Mouse (Mus musculus) E14TG2a.4 (cell line): Measurements from ENCODE around the gene Tnrc6b.

Experiments used
- H3K27me3 ChIP-seq: 2 replicates; pipeline ENCODE4 v1.6.1; 2014; ENCODE audit warnings: low read length, control low read depth; ENCODE audit not compliant: insufficient read depth
- H3K36me3 ChIP-seq: 2 replicates; pipeline ENCODE4 v1.6.1; 2014; ENCODE audit warnings: low read length, control low read depth; ENCODE audit not compliant: insufficient read depth
- H3K4me1 ChIP-seq: replicated peaks from 2 replicates; pipeline ENCODE4 v1.6.1; 2014; ENCODE audit warnings: low read depth, low read length, control low read depth
- H3K4me3 ChIP-seq: replicated peaks from 2 replicates; pipeline ENCODE4 v1.5.1; 2014; ENCODE audit warnings: mild to moderate bottlenecking, low read length
- H3K9me3 ChIP-seq: 2 replicates; pipeline ENCODE4 v1.6.1; 2014; ENCODE audit warnings: low read length, control low read depth
- CTCF ChIP-seq: conservative IDR thresholded peaks from 2 replicates; pipeline ENCODE4 v1.5.1; 2014; ENCODE audit warnings: low read length
- NANOG ChIP-seq: IDR thresholded peaks from 2 replicates; pipeline ENCODE4 v1.6.1; 2014; ENCODE audit warnings: borderline replicate concordance, low read length, mixed read lengths
- POU5F1 ChIP-seq: IDR thresholded peaks from 2 replicates; pipeline ENCODE4 v1.6.1; 2014; ENCODE audit warnings: low read length, borderline replicate concordance

Gene Tnrc6b

DNA sequence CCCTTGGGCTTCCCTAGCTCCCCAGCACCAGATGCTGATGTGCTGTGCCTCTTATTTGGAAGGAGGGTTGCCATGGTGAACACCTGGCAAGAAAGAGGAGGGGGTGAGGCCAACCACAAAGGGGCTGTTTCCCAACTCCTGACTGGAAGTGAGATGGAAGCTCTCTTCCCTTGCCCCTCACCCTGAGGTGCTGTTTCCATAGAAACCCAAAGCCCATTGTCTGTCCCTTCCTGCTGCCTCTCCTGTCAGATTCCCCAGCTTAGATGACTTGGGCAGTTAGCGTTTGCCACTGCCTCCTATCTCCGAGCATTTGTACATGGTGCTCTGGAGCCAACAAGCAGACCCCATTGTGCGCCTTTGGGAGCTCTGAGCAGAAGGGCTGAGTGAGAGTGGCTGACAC lies 17.6 kb upstream of the Tnrc6b start:
- Histone ChIP-seq H3K4me3 (no peak overlapping the region), H3K4me1 (peaks cover 19% of the 10 kb centered on the region)

DNA sequence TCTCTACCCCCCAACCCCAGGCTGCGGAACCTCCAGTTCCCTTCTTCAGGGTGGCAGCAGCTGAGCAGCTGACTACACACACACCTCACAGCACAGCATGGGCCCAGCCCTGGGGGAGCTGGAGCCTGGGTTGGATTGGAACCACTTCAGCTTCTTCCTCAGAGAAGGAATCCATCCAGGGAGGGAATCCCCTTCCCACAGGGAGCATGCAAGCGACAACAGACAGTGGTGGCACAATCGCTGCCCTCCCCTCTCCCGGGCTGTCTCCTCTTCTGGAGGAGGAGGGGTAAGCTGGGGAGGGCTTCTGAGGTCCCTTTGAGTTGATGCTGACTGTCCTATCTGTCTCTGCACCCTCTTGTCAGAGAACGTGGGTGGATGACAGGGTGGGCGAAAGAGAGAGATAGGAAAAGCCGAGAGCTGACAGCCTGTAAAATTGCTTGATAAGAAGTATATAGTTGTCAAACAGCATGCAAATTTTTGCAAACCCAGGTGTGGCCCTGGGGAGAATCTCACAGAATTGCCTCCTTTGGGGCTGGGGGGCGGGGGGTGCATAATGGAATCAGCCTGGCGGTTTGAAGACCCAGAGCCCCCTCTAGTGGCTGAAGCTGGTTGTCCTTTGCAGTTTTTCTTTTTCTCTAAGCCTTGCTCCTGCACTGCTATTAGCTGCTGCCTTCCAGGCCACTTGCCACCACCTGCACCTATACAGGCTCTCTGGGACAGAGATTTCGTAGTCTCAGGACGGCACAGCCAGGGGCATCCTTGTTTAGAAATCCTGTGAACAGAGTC lies 16.8 kb upstream of the Tnrc6b start:
- peaks cover 17% of the 10 kb centered on the region for H3K27me3 ChIP-seq
- H3K36me3 ChIP-seq: no peaks in the 10 kb centered on the region
- TF ChIP-seq CTCF (peak; percentile 78), POU5F1 (no peak)

More for the DNA sequence above, 17.6 kb upstream of the Tnrc6b start:
- no peaks in the 10 kb centered on the region for H3K9me3 ChIP-seq
- peaks cover 17% of the 10 kb centered on the region for H3K27me3 ChIP-seq
- TF ChIP-seq NANOG (no peak), CTCF (no peak), POU5F1 (no peak)
- H3K36me3 ChIP-seq: no peaks in the 10 kb centered on the region

GRCm38 (mm10) chr15:80697564-80697963 lies 13.5 kb upstream of the Tnrc6b start:
- Histone ChIP-seq H3K4me1 (peaks cover 18% of the 10 kb centered on the region), H3K36me3 (no peaks in the 10 kb centered on the region), H3K27me3 (peaks cover 8% of the 10 kb centered on the region), H3K9me3 (no peaks in the 10 kb centered on the region), H3K4me3 (no peak overlapping the region)
- TF ChIP-seq NANOG (no peak), CTCF (no peak), POU5F1 (no peak)

More for the DNA sequence above, 16.8 kb upstream of the Tnrc6b start:
- Histone ChIP-seq H3K9me3 (no peaks in the 10 kb centered on the region), H3K4me1 (peaks cover 19% of the 10 kb centered on the region), H3K4me3 (no peak overlapping the region)

GRCm38 (mm10) chr15:80701481-80702257 lies 9.4 kb upstream of the Tnrc6b start:
- Histone ChIP-seq H3K9me3 (no peaks in the 10 kb centered on the region), H3K27me3 (0 out of 2 replicates have a peak, but pooled peaks cover 7% of the 10 kb centered on the region), H3K4me1 (peaks cover 19% of the 10 kb centered on the region), H3K36me3 (no peaks in the 10 kb centered on the region), H3K4me3 (no peak overlapping the region)
- TF ChIP-seq POU5F1 (no peak), NANOG (no peak), CTCF (no peak)

DNA sequence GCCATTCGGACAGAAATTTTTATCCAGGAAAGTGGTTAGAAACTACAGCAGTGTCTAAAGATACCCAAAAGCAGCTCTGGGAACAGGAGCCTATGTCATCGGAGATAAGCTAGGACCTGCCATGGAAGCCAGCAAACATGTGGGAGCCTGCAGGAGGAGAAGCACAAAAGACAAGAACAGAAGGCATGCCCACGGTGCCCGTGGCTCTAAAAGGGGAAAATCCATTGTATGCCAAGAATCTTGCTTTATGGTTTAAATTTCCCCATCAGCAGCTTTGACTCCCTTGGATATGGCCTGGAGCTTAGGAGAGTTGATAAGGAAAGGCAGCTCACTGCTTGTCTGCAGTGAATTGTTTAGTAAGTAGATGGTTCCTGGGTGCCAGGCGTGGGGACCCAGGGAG lies 8.2 kb upstream of the Tnrc6b start:
- Histone ChIP-seq H3K9me3 (no peaks in the 10 kb centered on the region), H3K27me3 (0 out of 2 replicates have a peak, but pooled peaks cover 7% of the 10 kb centered on the region), H3K4me1 (peaks cover 19% of the 10 kb centered on the region), H3K36me3 (no peaks in the 10 kb centered on the region), H3K4me3 (no peak overlapping the region)
- TF ChIP-seq CTCF (no peak), NANOG (no peak), POU5F1 (no peak)

GRCm38 (mm10) chr15:80703495-80703894 lies 7.6 kb upstream of the Tnrc6b start:
- Histone ChIP-seq H3K4me1 (peaks cover 15% of the 10 kb centered on the region), H3K4me3 (no peak overlapping the region), H3K9me3 (no peaks in the 10 kb centered on the region), H3K27me3 (0 out of 2 replicates have a peak, but pooled peaks cover 7% of the 10 kb centered on the region), H3K36me3 (no peaks in the 10 kb centered on the region)
- TF ChIP-seq CTCF (no peak), POU5F1 (no peak), NANOG (no peak)

DNA sequence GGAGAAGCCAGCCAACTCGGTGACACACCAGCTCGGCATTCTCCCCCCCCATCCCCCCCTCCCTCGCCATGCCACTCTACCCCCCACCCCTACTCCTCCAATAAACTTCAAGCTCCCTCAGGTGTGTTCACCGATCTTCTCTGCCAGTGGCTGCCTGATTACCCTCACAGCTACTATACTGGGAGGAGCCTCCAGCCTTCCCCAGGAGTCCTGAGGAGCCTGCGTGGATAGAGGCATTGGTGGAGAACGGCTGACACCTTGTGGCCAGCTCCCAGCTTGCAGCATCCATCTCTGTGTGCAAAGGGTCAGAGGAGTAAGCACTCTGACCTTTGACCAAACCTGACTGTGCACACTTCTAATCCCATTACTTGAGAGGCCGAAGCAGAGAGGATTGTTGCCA lies 6.8 kb upstream of the Tnrc6b start:
- TF ChIP-seq NANOG (no peak), CTCF (peak; percentile 66)
- H3K27me3 ChIP-seq: 0 out of 2 replicates have a peak, but pooled peaks cover 7% of the 10 kb centered on the region
- no peaks in the 10 kb centered on the region for H3K36me3 ChIP-seq

GRCm38 (mm10) chr15:80705828-80706549 lies 5.1 kb upstream of the Tnrc6b start:
- peak overlapping the region; percentile 49 for H3K4me3 ChIP-seq

More for the DNA sequence above, 6.8 kb upstream of the Tnrc6b start:
- Histone ChIP-seq H3K4me1 (peaks cover 15% of the 10 kb centered on the region), H3K4me3 (no peak overlapping the region), H3K9me3 (no peaks in the 10 kb centered on the region)

More at GRCm38 (mm10) chr15:80705828-80706549, 5.1 kb upstream of the Tnrc6b start:
- H3K36me3 ChIP-seq: no peaks in the 10 kb centered on the region
- H3K27me3 ChIP-seq: no peaks in the 10 kb centered on the region
- peaks cover 25% of the 10 kb centered on the region for H3K4me1 ChIP-seq
- peak; percentile 91 for TF ChIP-seq CTCF
- TF ChIP-seq NANOG: no peak
- no peaks in the 10 kb centered on the region for H3K9me3 ChIP-seq
